Mouse (Mus musculus) lung, postnatal 0 days (tissue): ENCODE results near the gene St3gal4.

Source experiments
- CTCF ChIP-seq: IDR thresholded peaks from 2 replicates; pipeline ENCODE4 v1.5.1; 2016; ENCODE audit warnings: antibody characterized with exemption, mild to moderate bottlenecking
- EP300 ChIP-seq: IDR thresholded peaks from 2 replicates; pipeline ENCODE4 v1.6.1; 2016; ENCODE audit warnings: antibody characterized with exemption, mild to moderate bottlenecking, control low read depth

- TF ChIP-seq CTCF (no peak), EP300 (no peak)
Measured at GRCm38 (mm10) chr9:35110567-35110966, 8.5 kb downstream of the St3gal4 start.
